Mouse (Mus musculus) ES-E14 (cell line): Measurements from ENCODE around the gene Pgk1.

ENCODE experiments used
- HCFC1 ChIP-seq: IDR thresholded peaks from 2 replicates; pipeline ENCODE4 v1.6.1; 2012; ENCODE audit warnings: low read length, inconsistent platforms, borderline replicate concordance; ENCODE audit not compliant: insufficient read depth
- MAFK ChIP-seq: IDR thresholded peaks from 2 replicates; pipeline ENCODE4 v1.6.1; 2014; ENCODE audit warnings: mild to moderate bottlenecking, low read depth, low read length, inconsistent platforms; ENCODE audit not compliant: insufficient read depth
- ZC3H11A ChIP-seq: IDR thresholded peaks from 2 replicates; pipeline ENCODE4 v1.6.1; 2012; ENCODE audit warnings: low read depth, mild to moderate bottlenecking, inconsistent platforms, low read length, borderline replicate concordance
- ZNF384 ChIP-seq: IDR thresholded peaks from 2 replicates; pipeline ENCODE4 v1.6.1; 2012; ENCODE audit warnings: low read depth, low read length, inconsistent platforms

DNA sequence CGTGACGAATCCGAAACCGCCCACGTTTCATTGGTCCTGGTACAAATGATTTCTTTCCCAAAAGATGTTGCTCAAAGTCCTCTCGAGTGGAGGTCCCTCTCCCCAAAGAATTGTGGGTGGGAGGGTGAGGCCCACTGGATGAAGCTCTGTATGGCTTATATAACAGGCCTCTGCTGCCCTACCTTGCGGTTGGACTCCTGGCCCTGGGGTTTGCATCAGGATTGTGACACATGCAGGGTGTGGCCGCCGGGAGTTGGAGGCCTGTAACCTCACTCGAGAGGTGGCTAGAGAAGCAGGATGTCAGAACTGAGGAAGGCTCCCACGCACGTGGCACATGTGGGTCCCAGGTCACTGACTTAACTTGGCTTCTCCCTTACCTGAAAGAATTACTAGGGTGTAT is 837 bp downstream of the Pgk1 start:
- no peak for TF ChIP-seq ZNF384
- no peak for TF ChIP-seq ZC3H11A
- no peak for TF ChIP-seq MAFK
- no peak for TF ChIP-seq HCFC1
